Mouse (Mus musculus): ENCODE results near the gene Fam178b.
"Not testable (repeated sequence)": the region's sequence is repeated elsewhere in the genome, so short reads cannot be mapped to it uniquely, and the experiment has no call there.

Fam178b gene

GRCm38 (mm10) chr1:36691271-36692155 lies 8.5 kb upstream of the Fam178b start, which contains the start of gene Cox5b:
Gene Cox5b (plus strand): TSS chr1:36691449.
- Histone ChIP-seq H3K36me3 (ENCODE audit: control insufficient read depth, insufficient read depth, low read length, poor library complexity, severe bottlenecking) (0 out of 2 replicates have a peak, but pooled peaks cover 2% of the 10 kb centered on the region), H3K27me3 (ENCODE audit: control insufficient read depth, insufficient read depth, low read length, poor library complexity, severe bottlenecking) (no peaks in the 10 kb centered on the region)
- peak; percentile 100 for DNase-seq (ENCODE audit: low read depth, low spot score)

GRCm38 (mm10) chr1:36690671-36691235 lies 7.8 kb upstream of the Fam178b start:
- Histone ChIP-seq H3K27me3 (ENCODE audit: control insufficient read depth, insufficient read depth, low read length, poor library complexity, severe bottlenecking) (no peaks in the 10 kb centered on the region), H3K36me3 (ENCODE audit: control insufficient read depth, insufficient read depth, low read length, poor library complexity, severe bottlenecking) (0 out of 2 replicates have a peak, but pooled peaks cover 2% of the 10 kb centered on the region)
- no peak for DNase-seq (ENCODE audit: low read depth, low spot score)

GRCm38 (mm10) chr1:36683810-36684467 lies 956 bp upstream of the Fam178b start:
- Histone ChIP-seq H3K27me3 (ENCODE audit: control insufficient read depth, insufficient read depth, low read length, poor library complexity, severe bottlenecking) (no peaks in the 10 kb centered on the region), H3K36me3 (ENCODE audit: control insufficient read depth, insufficient read depth, low read length, poor library complexity, severe bottlenecking) (no peaks in the 10 kb centered on the region)
- peak; percentile 82 for DNase-seq (ENCODE audit: low read depth, low spot score)

- no peak for DNase-seq (ENCODE audit: low read depth, low spot score)
- H3K27me3 ChIP-seq (ENCODE audit: control insufficient read depth, insufficient read depth, low read length, poor library complexity, severe bottlenecking) = no peaks in the 10 kb centered on the region
- H3K36me3 ChIP-seq (ENCODE audit: control insufficient read depth, insufficient read depth, low read length, poor library complexity, severe bottlenecking) = no peaks in the 10 kb centered on the region
Measured at GRCm38 (mm10) chr1:36680893-36681292, 2.1 kb downstream of the Fam178b start.

- Histone ChIP-seq H3K36me3 (ENCODE audit: control insufficient read depth, insufficient read depth, low read length, poor library complexity, severe bottlenecking) (no peaks in the 10 kb centered on the region), H3K27me3 (ENCODE audit: control insufficient read depth, insufficient read depth, low read length, poor library complexity, severe bottlenecking) (no peaks in the 10 kb centered on the region)
- DNase-seq (ENCODE audit: low read depth, low spot score) = no peak
Measured at GRCm38 (mm10) chr1:36674936-36675335, 8.0 kb downstream of the Fam178b start.

GRCm38 (mm10) chr1:36672648-36673350 lies 10.2 kb downstream of the Fam178b start:
- Histone ChIP-seq H3K36me3 (ENCODE audit: control insufficient read depth, insufficient read depth, low read length, poor library complexity, severe bottlenecking) (no peaks in the 10 kb centered on the region), H3K27me3 (ENCODE audit: control insufficient read depth, insufficient read depth, low read length, poor library complexity, severe bottlenecking) (no peaks in the 10 kb centered on the region)
- DNase-seq (ENCODE audit: low read depth, low spot score) = no peak

GRCm38 (mm10) chr1:36671260-36671659 lies 11.7 kb downstream of the Fam178b start:
- H3K27me3 ChIP-seq (ENCODE audit: control insufficient read depth, insufficient read depth, low read length, poor library complexity, severe bottlenecking) = no peaks in the 10 kb centered on the region
- H3K36me3 ChIP-seq (ENCODE audit: control insufficient read depth, insufficient read depth, low read length, poor library complexity, severe bottlenecking) = no peaks in the 10 kb centered on the region
- no peak for DNase-seq (ENCODE audit: low read depth, low spot score)

- H3K36me3 ChIP-seq (ENCODE audit: control insufficient read depth, insufficient read depth, low read length, poor library complexity, severe bottlenecking) = no peaks in the 10 kb centered on the region
- no peak for DNase-seq (ENCODE audit: low read depth, low spot score)
- H3K27me3 ChIP-seq (ENCODE audit: control insufficient read depth, insufficient read depth, low read length, poor library complexity, severe bottlenecking) = no peaks in the 10 kb centered on the region
Measured at GRCm38 (mm10) chr1:36670256-36670655, 12.7 kb downstream of the Fam178b start.

- H3K36me3 ChIP-seq (ENCODE audit: control insufficient read depth, insufficient read depth, low read length, poor library complexity, severe bottlenecking); DNase-seq (ENCODE audit: low read depth, low spot score); H3K27me3 ChIP-seq (ENCODE audit: control insufficient read depth, insufficient read depth, low read length, poor library complexity, severe bottlenecking): not testable (repeated sequence)
Measured at GRCm38 (mm10) chr1:36668007-36668406, 15.0 kb downstream of the Fam178b start.

GRCm38 (mm10) chr1:36665934-36666333 lies 17.0 kb downstream of the Fam178b start:
- H3K36me3 ChIP-seq (ENCODE audit: control insufficient read depth, insufficient read depth, low read length, poor library complexity, severe bottlenecking) = no peaks in the 10 kb centered on the region

GRCm38 (mm10) chr1:36665165-36665723 lies 17.7 kb downstream of the Fam178b start:
- H3K36me3 ChIP-seq (ENCODE audit: control insufficient read depth, insufficient read depth, low read length, poor library complexity, severe bottlenecking) = no peaks in the 10 kb centered on the region
- no peak for DNase-seq (ENCODE audit: low read depth, low spot score)
- no peaks in the 10 kb centered on the region for H3K27me3 ChIP-seq (ENCODE audit: control insufficient read depth, insufficient read depth, low read length, poor library complexity, severe bottlenecking)

More at GRCm38 (mm10) chr1:36665934-36666333, 17.0 kb downstream of the Fam178b start:
- DNase-seq (ENCODE audit: low read depth, low spot score) = no peak
- H3K27me3 ChIP-seq (ENCODE audit: control insufficient read depth, insufficient read depth, low read length, poor library complexity, severe bottlenecking) = no peaks in the 10 kb centered on the region

GRCm38 (mm10) chr1:36664457-36664856 lies 18.5 kb downstream of the Fam178b start:
- Histone ChIP-seq H3K27me3 (ENCODE audit: control insufficient read depth, insufficient read depth, low read length, poor library complexity, severe bottlenecking) (no peaks in the 10 kb centered on the region), H3K36me3 (ENCODE audit: control insufficient read depth, insufficient read depth, low read length, poor library complexity, severe bottlenecking) (no peaks in the 10 kb centered on the region)
- DNase-seq (ENCODE audit: low read depth, low spot score) = peak; percentile 15

- DNase-seq (ENCODE audit: low read depth, low spot score) = no peak
- Histone ChIP-seq H3K36me3 (ENCODE audit: control insufficient read depth, insufficient read depth, low read length, poor library complexity, severe bottlenecking) (no peaks in the 10 kb centered on the region), H3K27me3 (ENCODE audit: control insufficient read depth, insufficient read depth, low read length, poor library complexity, severe bottlenecking) (no peaks in the 10 kb centered on the region)
Measured at GRCm38 (mm10) chr1:36658621-36659399, 24.2 kb downstream of the Fam178b start.
